Mouse (Mus musculus) telencephalon, adult 2 months (tissue): ENCODE results near the gene Cyp2b13.
"Not testable (repeated sequence)": the region's sequence is repeated elsewhere in the genome, so short reads cannot be mapped to it uniquely, and the experiment has no call there.

ENCODE experiments used
- DNase-seq: peaks from one replicate; pipeline ENCODE4 v3.0.0-alpha.2; 2011; ENCODE audit warnings: low read depth, low spot score

Cyp2b13 gene

GRCm38 (mm10) chr7:26061197-26061596 lies at the start of gene Cyp2b13:
Cyp2b13 (plus strand) TSS chr7:26061497.
- not testable (repeated sequence) for DNase-seq

GRCm38 (mm10) chr7:26019814-26020332 lies 41.4 kb upstream of the Cyp2b13 start:
- DNase-seq = not testable (repeated sequence)

- DNase-seq = not testable (repeated sequence)
Observed at GRCm38 (mm10) chr7:26054885-26055630, 6.2 kb upstream of the Cyp2b13 start.

- not testable (repeated sequence) for DNase-seq
Observed at GRCm38 (mm10) chr7:26071677-26072076, 10.4 kb downstream of the Cyp2b13 start.

- no peak for DNase-seq
Observed at GRCm38 (mm10) chr7:26082595-26082994, 21.3 kb downstream of the Cyp2b13 start.

- DNase-seq = no peak
Observed at GRCm38 (mm10) chr7:26087391-26087790, 26.1 kb downstream of the Cyp2b13 start.

- not testable (repeated sequence) for DNase-seq
Observed at GRCm38 (mm10) chr7:26088578-26088977, 27.3 kb downstream of the Cyp2b13 start.

- DNase-seq = not testable (repeated sequence)
Observed at GRCm38 (mm10) chr7:26139623-26140022, 78.3 kb downstream of the Cyp2b13 start.

- not testable (repeated sequence) for DNase-seq
Observed at GRCm38 (mm10) chr7:26143657-26144056, 82.4 kb downstream of the Cyp2b13 start.
